Mouse (Mus musculus) skeletal muscle tissue, adult 2 months (tissue): ENCODE measurements around the gene Zdhhc16.
A peak's percentile ranks its signal among the peaks of the same experiment; 100 is the strongest.
"Not testable (repeated sequence)": the region's sequence is repeated elsewhere in the genome, so short reads cannot be mapped to it uniquely, and the experiment has no call there.

Source experiments
- DNase-seq: peaks from one replicate; pipeline ENCODE4 v3.0.0-alpha.2; 2012; ENCODE audit warnings: low read depth, low spot score

Gene Zdhhc16

DNA sequence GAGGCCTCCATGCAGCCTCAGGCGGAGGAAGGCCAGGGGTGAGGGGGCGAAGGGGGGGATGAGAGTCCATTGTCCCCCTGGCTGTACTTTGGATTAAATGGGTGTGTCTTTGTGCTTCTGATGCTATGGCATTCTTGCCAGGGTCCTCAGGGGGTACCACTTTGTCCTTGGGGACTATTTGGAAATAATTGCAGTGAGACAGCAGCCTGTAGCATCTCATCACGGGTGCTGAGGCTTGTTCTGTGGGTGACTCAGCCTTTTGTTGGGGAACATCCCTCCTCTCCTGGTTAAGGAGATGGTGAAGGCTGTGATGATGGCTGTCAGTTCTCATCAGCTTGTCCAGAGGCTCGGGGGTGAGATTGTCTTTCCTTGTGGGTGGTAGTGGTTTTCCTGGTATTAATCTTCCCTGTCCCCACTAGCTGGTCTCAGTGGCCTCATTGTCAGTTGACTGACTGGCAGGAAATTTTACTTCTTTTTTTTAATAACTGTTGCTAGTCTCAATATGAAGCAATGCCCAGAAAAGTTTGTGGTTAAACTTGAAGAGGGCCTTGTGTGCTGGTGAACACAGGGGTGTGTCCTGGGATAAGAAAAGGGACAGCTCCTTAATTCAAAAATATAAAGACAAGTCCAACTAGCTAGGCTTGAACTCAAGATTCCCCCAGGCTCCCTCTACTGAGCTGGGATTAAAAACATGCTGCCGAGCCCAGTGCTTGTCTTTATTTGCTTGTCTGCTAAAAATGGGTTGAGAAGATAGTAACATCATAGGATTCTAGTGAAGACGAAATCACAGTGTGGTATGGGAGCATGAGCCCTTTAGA is 19.3 kb upstream of the Zdhhc16 start:
- DNase-seq, result no peak

GRCm38 (mm10) chr19:41914592-41914882 is 18.7 kb upstream of the Zdhhc16 start:
- DNase-seq, result not testable (repeated sequence)

GRCm38 (mm10) chr19:41915294-41915693 is 18.0 kb upstream of the Zdhhc16 start:
- no peak for DNase-seq

- DNase-seq, result no peak
These were observed 16.4 kb upstream of the Zdhhc16 start for GRCm38 (mm10) chr19:41916853-41917252.

- DNase-seq, result no peak
These were observed 13.8 kb upstream of the Zdhhc16 start for GRCm38 (mm10) chr19:41919471-41919870.

GRCm38 (mm10) chr19:41920412-41921067 is 12.7 kb upstream of the Zdhhc16 start:
- no peak for DNase-seq

- no peak for DNase-seq
These were observed 594 bp upstream of the Zdhhc16 start for GRCm38 (mm10) chr19:41932686-41933085.

DNA sequence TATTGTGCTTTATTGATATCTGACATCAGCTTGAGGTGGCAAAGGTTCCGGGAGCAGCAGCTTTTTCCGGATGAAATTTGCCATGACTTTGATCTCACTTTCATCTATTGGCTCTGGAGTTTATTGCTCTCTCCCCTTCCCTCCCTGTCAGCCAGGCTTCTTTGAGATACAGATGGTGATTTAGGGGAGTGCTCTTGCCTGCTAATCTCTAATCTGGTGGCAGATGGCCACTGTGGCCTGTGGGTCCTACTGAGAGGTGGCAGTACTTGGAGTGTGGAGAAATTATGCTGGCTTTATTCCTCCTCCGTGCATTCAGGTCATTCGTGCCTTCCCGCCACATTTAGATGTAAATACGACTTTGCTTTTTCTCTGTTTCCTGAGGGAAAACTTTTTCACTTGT is 844 bp downstream of the Zdhhc16 start:
- no peak for DNase-seq

DNA sequence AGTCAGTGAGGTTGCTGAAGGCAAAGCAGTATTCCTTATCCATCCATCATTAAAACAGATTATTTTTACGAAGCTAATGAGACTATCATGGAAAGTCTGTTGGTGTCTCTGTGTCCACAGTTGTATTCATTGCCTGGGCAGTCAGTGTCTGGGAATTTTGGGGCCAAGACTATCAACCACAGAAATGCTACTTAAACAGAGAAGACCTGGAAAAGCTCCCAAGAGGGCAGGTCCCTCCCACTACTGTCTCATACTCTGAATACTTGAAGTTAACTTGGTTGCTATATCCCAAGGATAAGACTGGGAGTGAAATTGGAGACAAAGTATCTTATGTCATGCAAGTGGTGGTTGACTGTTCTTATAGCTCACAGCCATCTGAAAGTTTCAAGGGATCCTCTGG is 2.6 kb downstream of the Zdhhc16 start:
- no peak for DNase-seq

GRCm38 (mm10) chr19:41938539-41938938 is 5.3 kb downstream of the Zdhhc16 start:
- no peak for DNase-seq

- DNase-seq, result no peak
These were observed 10.6 kb downstream of the Zdhhc16 start for GRCm38 (mm10) chr19:41943841-41944240.

DNA sequence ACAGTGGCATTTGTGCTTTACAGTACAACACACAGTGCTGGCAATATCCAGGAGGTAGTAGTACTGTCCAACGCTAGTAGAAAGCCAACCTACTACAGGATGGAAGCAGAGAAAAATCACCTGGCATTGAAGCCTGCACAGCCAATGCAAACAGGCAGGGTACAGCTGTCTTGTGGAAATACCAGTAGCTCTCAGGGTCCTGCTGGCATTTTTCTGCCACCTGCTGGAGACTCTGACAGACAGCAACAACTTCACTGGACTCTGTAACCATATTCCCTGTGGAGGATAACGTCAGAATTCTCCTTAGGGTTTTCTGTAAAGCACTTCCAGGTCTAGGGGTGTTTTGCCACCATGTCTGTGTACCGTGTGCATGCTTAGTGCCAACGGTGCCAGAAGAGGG is 19.0 kb downstream of the Zdhhc16 start:
- DNase-seq, result no peak

- no peak for DNase-seq
These were observed 20.3 kb downstream of the Zdhhc16 start for GRCm38 (mm10) chr19:41953574-41953973.

GRCm38 (mm10) chr19:41969618-41970017 is 36.3 kb downstream of the Zdhhc16 start:
- no peak for DNase-seq

DNA sequence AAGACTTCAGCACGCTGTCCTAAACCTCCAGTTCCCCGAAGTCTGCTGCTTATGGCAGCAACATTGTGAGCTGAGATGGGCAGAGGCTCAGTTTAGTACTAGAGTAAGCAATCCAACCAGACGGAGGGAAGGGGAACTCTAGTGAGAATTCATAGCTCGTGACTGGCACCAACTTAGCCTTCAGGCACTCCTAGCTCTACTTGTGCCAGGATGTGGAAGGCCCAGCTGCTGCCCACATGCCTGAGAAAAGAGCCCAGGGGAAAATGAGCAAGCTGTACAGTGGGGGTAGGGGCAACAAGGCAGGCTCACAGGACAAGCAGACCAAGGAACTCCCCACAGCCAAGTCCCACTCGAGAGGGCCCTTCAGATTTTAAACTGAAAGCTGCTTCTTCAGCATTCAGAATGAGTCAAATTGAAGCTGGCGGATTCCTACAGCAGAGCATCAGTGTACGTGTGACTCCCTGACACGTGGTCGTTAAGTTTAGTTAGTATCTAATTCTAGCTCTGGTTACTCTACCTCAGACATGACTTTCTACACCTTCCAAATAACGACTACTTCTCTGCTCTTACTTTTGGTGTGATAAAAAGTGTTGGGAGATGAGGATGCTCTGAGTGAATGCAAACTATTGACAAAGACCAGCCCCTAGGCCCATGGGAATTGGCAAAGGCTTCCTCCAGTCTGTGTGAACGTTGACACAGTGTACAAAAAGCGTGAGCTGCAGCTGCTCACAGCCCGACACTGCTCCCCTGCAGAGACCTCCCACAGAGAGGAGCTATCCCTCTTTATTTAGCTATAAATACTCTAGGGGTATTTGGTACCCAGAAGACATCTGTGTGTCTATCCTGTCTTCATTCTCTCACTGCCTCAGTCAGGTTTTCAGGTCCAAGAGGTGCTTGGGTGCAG is 40.9 kb downstream of the Zdhhc16 start:
- peak; percentile 32 for DNase-seq

- DNase-seq, result no peak
These were observed 47.1 kb downstream of the Zdhhc16 start for GRCm38 (mm10) chr19:41980422-41980818.

DNA sequence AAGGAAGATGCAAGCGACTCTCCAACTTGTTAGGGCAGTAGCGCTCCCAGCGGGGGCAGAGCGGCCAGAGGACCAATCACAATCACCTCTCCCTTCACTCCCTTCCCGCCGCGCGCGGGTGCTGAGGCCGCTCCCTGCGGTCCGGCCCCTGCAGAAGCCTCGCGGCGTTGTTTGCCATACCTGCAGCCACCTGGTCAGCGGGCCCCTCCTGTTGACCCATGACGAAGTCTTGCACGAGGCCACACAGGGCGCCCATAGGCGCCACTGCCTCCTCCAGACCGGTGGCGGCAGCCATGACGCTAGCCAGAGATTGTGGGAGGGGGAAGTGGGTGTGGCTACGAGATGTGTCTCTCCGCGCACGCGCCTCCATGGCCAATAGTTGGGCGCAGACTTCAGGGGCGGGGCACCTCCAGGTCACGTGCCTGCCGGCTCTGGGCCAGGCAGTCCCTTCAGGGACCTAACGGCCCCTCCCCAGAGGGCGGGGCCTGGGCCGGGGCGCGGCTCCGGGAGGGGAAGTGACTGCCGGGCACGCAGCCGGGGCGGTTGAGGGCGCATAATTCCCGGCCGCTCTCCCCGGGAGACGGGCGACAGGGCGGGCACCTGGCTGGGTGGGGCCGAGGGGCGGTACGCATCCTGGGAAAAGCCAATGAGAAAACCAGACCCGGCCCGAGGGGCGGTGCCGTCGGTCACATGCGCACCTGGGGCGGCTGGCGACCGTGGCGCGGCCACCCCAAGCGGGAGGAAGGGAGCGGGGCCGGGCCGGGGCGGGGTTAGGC is 47.7 kb downstream of the Zdhhc16 start, which contains the start of gene Mms19:
TSS of gene Mms19 (minus strand) at position 339 of the 776 bp plus-strand sequence.
- DNase-seq, result peak; percentile 98

DNA sequence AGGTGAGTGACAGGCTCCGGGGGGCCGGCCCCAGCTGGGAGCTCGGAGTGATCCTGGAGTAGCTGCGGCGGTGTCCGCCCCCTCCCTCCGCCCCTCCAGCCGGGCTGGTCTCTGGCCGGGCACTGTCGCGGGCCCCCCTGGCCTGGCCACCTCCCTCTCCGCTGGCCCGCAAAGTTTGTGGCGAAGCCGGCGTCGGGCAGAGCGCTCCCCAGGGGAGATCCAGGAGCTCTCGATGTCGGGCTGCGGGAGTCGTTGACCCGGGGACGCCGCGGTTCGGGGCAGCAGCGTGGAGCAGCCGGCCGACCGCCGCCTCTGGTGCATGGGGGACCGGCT is 48.3 kb downstream of the Zdhhc16 start, which contains the start of gene Ubtd1:
TSS of gene Ubtd1 (plus strand) at position 169 of the 333 bp plus-strand sequence.
- DNase-seq, result no peak

DNA sequence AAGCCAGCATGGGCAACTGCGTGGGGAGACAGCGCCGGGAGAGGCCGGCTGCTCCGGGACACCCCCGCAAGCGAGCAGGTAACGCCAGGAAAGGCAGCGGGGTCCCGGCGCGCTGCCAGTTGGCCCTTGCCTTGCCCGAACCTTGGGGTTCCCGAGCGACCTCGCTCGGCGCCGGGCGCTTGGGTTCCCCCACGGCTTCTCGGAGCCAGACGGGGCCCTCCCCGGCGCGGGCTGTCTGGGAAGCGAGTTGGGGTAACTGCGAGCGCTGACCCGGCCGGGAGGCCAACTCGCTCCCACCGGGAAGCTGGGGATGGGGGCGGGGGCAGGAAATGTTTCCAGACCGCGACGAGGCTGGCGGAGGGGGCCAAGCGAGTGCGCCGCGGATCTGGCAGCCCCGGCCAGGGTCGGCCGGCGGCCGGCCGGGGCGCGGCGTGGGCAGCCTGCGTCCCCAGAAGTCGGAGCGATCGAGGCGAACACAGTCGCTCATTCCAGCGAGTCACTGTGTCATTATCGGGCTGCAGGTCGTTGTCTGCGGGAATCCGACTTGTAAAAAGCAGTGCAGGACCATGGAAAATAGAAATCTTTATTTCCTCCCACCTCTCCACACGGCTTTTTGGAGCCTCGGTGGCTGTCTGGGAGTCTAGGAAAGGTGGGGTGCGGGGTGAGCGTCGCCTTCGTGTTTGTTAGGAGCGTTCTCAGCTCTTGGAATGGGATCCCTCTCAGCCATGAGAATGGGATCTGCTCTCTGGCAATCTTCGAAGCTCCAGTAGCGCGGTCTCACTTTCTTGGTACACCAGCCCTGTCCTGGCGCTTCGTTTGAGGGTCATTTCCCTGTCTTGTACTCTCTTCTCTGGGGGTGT is 48.9 kb downstream of the Zdhhc16 start:
- no peak for DNase-seq

- no peak for DNase-seq
These were observed 49.5 kb downstream of the Zdhhc16 start for GRCm38 (mm10) chr19:41982791-41983150.

GRCm38 (mm10) chr19:41985994-41986393 is 52.7 kb downstream of the Zdhhc16 start:
- no peak for DNase-seq
